Mouse (Mus musculus) spleen, adult 2 months (tissue): ENCODE data around the gene Hsf4.

Source experiments
- CTCF ChIP-seq: fragments of 200-500 bp; IDR thresholded peaks from 2 replicates; pipeline ENCODE4 v1.5.1; 2011; ENCODE audit warnings: mild to moderate bottlenecking, inconsistent platforms; ENCODE audit not compliant: insufficient read depth, insufficient read length, insufficient replicate concordance; ENCODE audit errors: extremely low read depth
- POLR2A ChIP-seq: fragments of 200-500 bp; IDR thresholded peaks from 2 replicates; pipeline ENCODE4 v1.6.1; 2011; ENCODE audit warnings: low read depth, low read length, inconsistent platforms

DNA sequence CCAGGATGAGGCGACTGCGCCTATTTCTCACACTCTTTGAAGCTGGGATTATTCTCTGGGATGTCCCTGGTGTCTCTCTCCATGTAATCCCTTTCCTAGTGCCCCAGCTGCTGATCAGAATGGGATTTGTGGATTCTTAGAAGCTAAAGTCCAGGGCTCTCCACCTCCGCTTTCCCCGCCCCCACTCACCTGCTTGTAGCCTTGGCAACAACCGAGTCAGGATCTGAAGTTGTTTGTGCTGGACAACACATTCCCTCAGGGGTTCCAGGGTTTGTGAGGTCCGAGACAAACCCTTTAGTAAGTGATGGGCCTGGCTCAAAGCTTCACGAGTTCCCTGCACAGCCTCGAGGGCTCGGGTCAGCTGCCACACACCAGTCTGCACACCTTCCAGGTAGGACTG, 25.2 kb downstream of the Hsf4 start:
- TF ChIP-seq CTCF (no peak), POLR2A (no peak)
